Mouse (Mus musculus) C2C12 (cell line): ENCODE results near the gene Tmem30c.

Experiments used
- CEBPB ChIP-seq: IDR thresholded peaks from one replicate; pipeline ENCODE4 v1.6.1; 2011; ENCODE audit warnings: low read depth, mild to moderate bottlenecking, control low read depth, moderate library complexity
- CTCF ChIP-seq: IDR thresholded peaks from one replicate; pipeline ENCODE4 v1.5.1; 2011; ENCODE audit not compliant: control insufficient read depth, insufficient read depth, insufficient read length
- FOSL1 ChIP-seq: IDR thresholded peaks from one replicate; pipeline ENCODE4 v1.8.0; 2011; ENCODE audit warnings: mild to moderate bottlenecking, low read length; ENCODE audit not compliant: poor library complexity, insufficient read depth, severe bottlenecking
- MAX ChIP-seq: IDR thresholded peaks from one replicate; pipeline ENCODE4 v1.6.1; 2011; ENCODE audit warnings: mild to moderate bottlenecking, control low read depth
- MYOD1 ChIP-seq: IDR thresholded peaks from one replicate; pipeline ENCODE4 v1.6.1; 2011; ENCODE audit warnings: low read depth; ENCODE audit not compliant: control insufficient read depth, insufficient read length
- MYOG ChIP-seq: IDR thresholded peaks from one replicate; pipeline ENCODE4 v1.6.1; 2011; ENCODE audit not compliant: control insufficient read depth, insufficient read length; ENCODE audit errors: extremely low read depth
- USF1 ChIP-seq: IDR thresholded peaks from one replicate; pipeline ENCODE4 v1.6.1; 2011; ENCODE audit warnings: low read depth, mild to moderate bottlenecking, control low read depth, moderate library complexity

GRCm38 (mm10) chr16:57305463-57305862 is 12.8 kb upstream of the Tmem30c start:
- TF ChIP-seq CEBPB = no peak
- TF ChIP-seq CTCF = no peak
- TF ChIP-seq USF1 = no peak
- TF ChIP-seq MAX = no peak
- no peak for TF ChIP-seq MYOG
- no peak for TF ChIP-seq FOSL1
- no peak for TF ChIP-seq MYOD1
